10 mouse cellular contexts compared by ENCODE assay signal in genomic region chr2:28518231-28518630, GRCm38 (mm10). TPM values are rescaled to one million over a fixed set of nuclear protein-coding genes. Genes with fewer than 3 reads are reported as not detected.
DNase-seq lines count a peak whose midpoint lies in the region; ATAC-seq and TF ChIP-seq lines count a peak whose summit lies in the region.
"Had no signal": no experiment of that assay in that cellular context is flagged by ENCODE, and none has a peak within 500 bp of the region (broad histone marks: within the 10 kb centered on the region; RNA-seq: fewer than 3 reads in every experiment).

No protein-coding gene starts in this region.

- TF ChIP-seq CTCF in midbrain, postnatal 0 days (IDR thresholded peaks at IDR 0.05): no peak

- H3K4me1 ChIP-seq in forebrain, embryonic 15.5 days: peaks cover 76% of the 10 kb centered on the region
- H3K4me1 ChIP-seq in midbrain, postnatal 0 days (ENCODE audit: insufficient read depth, low read length): peaks cover 32% of the 10 kb centered on the region

- H3K27ac ChIP-seq in forebrain, embryonic 15.5 days (replicated peaks): peak overlapping the region; percentile 62
- peak overlapping the region; percentile 67 for H3K27ac ChIP-seq in midbrain, postnatal 0 days (ENCODE audit: low read depth, low read length)

- WGBS in forebrain, embryonic 15.5 days: 23% methylated on average over 2 of the region's 2 CpGs
- 0% methylated on average over 2 of the region's 2 CpGs for WGBS in midbrain, postnatal 0 days

- H3K9ac ChIP-seq in forebrain, embryonic 15.5 days (replicated peaks): no peak overlapping the region
- peak overlapping the region; percentile 15; the same call in 1 of the 2 replicates for H3K9ac ChIP-seq in midbrain, postnatal 0 days (replicated peaks; ENCODE audit: low read length, poor library complexity, severe bottlenecking)
- H3K9ac ChIP-seq: heart, embryonic 12.5 days had no signal

- H3K4me2 ChIP-seq in forebrain, embryonic 15.5 days (replicated peaks): 0 out of 2 replicates have a peak overlapping the region, but pooled peaks have one; percentile 13
- H3K4me2 ChIP-seq in midbrain, postnatal 0 days (ENCODE audit: low read depth, low read length, poor library complexity, severe bottlenecking): peak overlapping the region; percentile 13
- H3K4me2 ChIP-seq: heart, embryonic 12.5 days had no signal

- no peak overlapping the region for H3K4me3 ChIP-seq in forebrain, embryonic 15.5 days
- no peak overlapping the region for H3K4me3 ChIP-seq in midbrain, postnatal 0 days (ENCODE audit: low read depth, low read length)
- H3K4me3 ChIP-seq: heart, embryonic 12.5 days had no signal

- no peaks in the 10 kb centered on the region for H3K27me3 ChIP-seq in forebrain, embryonic 15.5 days
- H3K27me3 ChIP-seq in midbrain, postnatal 0 days (ENCODE audit: insufficient read depth, low read length): no peaks in the 10 kb centered on the region
- H3K27me3 ChIP-seq: heart, embryonic 12.5 days had no signal

- ATAC-seq in forebrain, embryonic 15.5 days (replicated peaks): peak; percentile 24; the same call in 1 of the 2 replicates
- peak; percentile 28; the same call in 1 of the 2 replicates for ATAC-seq in midbrain, postnatal 0 days (ENCODE audit: low FRiP score)

- peak; percentile 73 for DNase-seq in layer of hippocampus, adult 9-11 months
- no peak for DNase-seq in layer of hippocampus, adult 11-12 months (ENCODE audit: low spot score)
- DNase-seq in CD8-positive naive resting alpha-beta T cell, adult 2 months (ENCODE audit: low read depth in 2 of 2, low spot score in 2 of 2): peak; percentile 54 to 61
- DNase-seq in midbrain, postnatal 0 days (ENCODE audit: low spot score): peak; percentile 70
- no peak for DNase-seq in adrenal gland, postnatal 10 days
- no peak for DNase-seq in adrenal gland, postnatal 14 days
- no peak for DNase-seq in heart, adult 9 months (ENCODE audit: low spot score in 2 of 2)

- H3K36me3 ChIP-seq in forebrain, embryonic 15.5 days: peaks cover 5% of the 10 kb centered on the region; the same call in 1 of the 2 replicates
- H3K36me3 ChIP-seq in midbrain, postnatal 0 days (ENCODE audit: insufficient read depth, low read length): peaks cover 10% of the 10 kb centered on the region; the same call in 1 of the 2 replicates
- H3K36me3 ChIP-seq: heart, embryonic 12.5 days had no signal

- no peaks in the 10 kb centered on the region for H3K9me3 ChIP-seq in forebrain, embryonic 15.5 days
- no peaks in the 10 kb centered on the region for H3K9me3 ChIP-seq in midbrain, postnatal 0 days (ENCODE audit: low read length)
- H3K9me3 ChIP-seq: heart, embryonic 12.5 days had no signal

RNA-seq across cellular contexts. Expression of gene Ralgds, which starts 5.3 kb away (rescaled TPM):
- 84.6 and 87.8 TPM in 2 replicates for polyA plus RNA-seq in forebrain, embryonic 15.5 days (2015; fragmentation: Nextera tagmentation; extraction: Ambion mirVana)
- 212 and 292 TPM in 2 replicates for total RNA-seq in midbrain, postnatal 0 days (2014; rRNA removed)
- 82.1 and 84.6 TPM in 2 replicates for polyA plus RNA-seq in midbrain, postnatal 0 days (2015; fragmentation: Nextera tagmentation; extraction: Ambion mirVana)
- total RNA-seq in adrenal gland, postnatal 10 days (2021): 10 to 100 TPM; 31.5 to 47.4 TPM
- 27.0 and 35.9 TPM in 2 replicates for total RNA-seq in adrenal gland, postnatal 14 days (2021)

RNA-seq across cellular contexts. Expression of gene Gm10134, which starts 12.3 kb away (rescaled TPM):
- 0.60 and 0.92 TPM in 2 replicates for polyA plus RNA-seq in forebrain, embryonic 15.5 days (2015; fragmentation: Nextera tagmentation; extraction: Ambion mirVana)
- total RNA-seq in midbrain, postnatal 0 days (2014; rRNA removed): not detected in 2 replicates
- polyA plus RNA-seq in midbrain, postnatal 0 days (2015; fragmentation: Nextera tagmentation; extraction: Ambion mirVana): 3.6 and 4.0 TPM in 2 replicates
- total RNA-seq in adrenal gland, postnatal 10 days (2021): 1 to 10 TPM; 2.6 to 3.2 TPM
- total RNA-seq in adrenal gland, postnatal 14 days (2021): 1.1 and 3.2 TPM in 2 replicates
- polyA plus RNA-seq: heart, embryonic 12.5 days had no signal

RNA-seq across cellular contexts. Expression of gene Gbgt1, which starts 21.5 kb away (rescaled TPM):
- polyA plus RNA-seq in forebrain, embryonic 15.5 days (2015; fragmentation: Nextera tagmentation; extraction: Ambion mirVana): 0.50 and 0.68 TPM in 2 replicates
- 3.3 and 5.4 TPM in 2 replicates for total RNA-seq in midbrain, postnatal 0 days (2014; rRNA removed)
- polyA plus RNA-seq in midbrain, postnatal 0 days (2015; fragmentation: Nextera tagmentation; extraction: Ambion mirVana): 0.75 and 0.81 TPM in 2 replicates
- 1 to 10 TPM; 4.3 to 5.4 TPM for total RNA-seq in adrenal gland, postnatal 10 days (2021)
- 3.3 and 5.1 TPM in 2 replicates for total RNA-seq in adrenal gland, postnatal 14 days (2021)

RNA-seq across cellular contexts. Expression of gene Cel, which starts 45.0 kb away (rescaled TPM):
- polyA plus RNA-seq in forebrain, embryonic 15.5 days (2015; fragmentation: Nextera tagmentation; extraction: Ambion mirVana): 0.10 TPM in 1 of 2 replicates, not detected in the other
- total RNA-seq in midbrain, postnatal 0 days (2014; rRNA removed): not detected in 2 replicates
- not detected in 2 replicates for polyA plus RNA-seq in midbrain, postnatal 0 days (2015; fragmentation: Nextera tagmentation; extraction: Ambion mirVana)
- under 1 TPM in 1 of 2 experiments, not detected in 1; 0.15 TPM for total RNA-seq in adrenal gland, postnatal 10 days (2021)
- 0.15 TPM in 1 of 2 replicates, not detected in the other for total RNA-seq in adrenal gland, postnatal 14 days (2021)
- total RNA-seq: layer of hippocampus, postnatal 36 days had no signal
- polyA plus RNA-seq: heart, embryonic 12.5 days had no signal

RNA-seq across cellular contexts. Expression of gene Mrps2, which starts 50.4 kb away (rescaled TPM):
- polyA plus RNA-seq in forebrain, embryonic 15.5 days (2015; fragmentation: Nextera tagmentation; extraction: Ambion mirVana): 49.5 and 49.6 TPM in 2 replicates
- total RNA-seq in midbrain, postnatal 0 days (2014; rRNA removed): 27.7 and 28.2 TPM in 2 replicates
- polyA plus RNA-seq in midbrain, postnatal 0 days (2015; fragmentation: Nextera tagmentation; extraction: Ambion mirVana): 38.3 and 42.3 TPM in 2 replicates
- 10 to 100 TPM; 64.6 to 75.6 TPM for total RNA-seq in adrenal gland, postnatal 10 days (2021)
- total RNA-seq in adrenal gland, postnatal 14 days (2021): 70.8 and 73.7 TPM in 2 replicates

Comparison
In these comparisons a context has a peak if more than half of its experiments do, and no peak if none do; other contexts are left out.
1. DNase-seq: peak in layer of hippocampus, adult 9-11 months (single experiment), CD8-positive naive resting alpha-beta T cell, adult 2 months (2 of 2) and midbrain, postnatal 0 days (single experiment); none in layer of hippocampus, adult 11-12 months (single experiment), adrenal gland, postnatal 10 days (single experiment), adrenal gland, postnatal 14 days (single experiment) and heart, adult 9 months (0 of 2).